Mouse (Mus musculus) forebrain, embryonic 12.5 days (tissue): ENCODE results near the gene Ablim1. TPM values are rescaled to one million over a fixed set of nuclear protein-coding genes. Genes with fewer than 3 reads are reported as not detected.
"Not testable (repeated sequence)": the region's sequence is repeated elsewhere in the genome, so short reads cannot be mapped to it uniquely, and the experiment has no call there.

Source experiments
- ATAC-seq: fragments of 200-750 bp; cut with Nextera tagmentation; 2 replicates; pipeline ENCODE4 v1.8.0; 2017; ENCODE audit warnings: moderate TSS enrichment; ENCODE audit not compliant: low FRiP score
- H3K27ac ChIP-seq: fragments of 300-500 bp; sonication (generic); 2 replicates; pipeline ENCODE4 v1.5.1; 2016; ENCODE audit warnings: mild to moderate bottlenecking
- H3K27me3 ChIP-seq: fragments of 300-500 bp; sonication (generic); 2 replicates; pipeline ENCODE4 v1.6.1; 2016; ENCODE audit warnings: mild to moderate bottlenecking
- H3K36me3 ChIP-seq: fragments of 300-500 bp; sonication (generic); replicated peaks from 2 replicates; pipeline ENCODE4 v1.6.1; 2016; ENCODE audit warnings: mild to moderate bottlenecking
- H3K4me1 ChIP-seq: fragments of 300-500 bp; sonication (generic); 2 replicates; pipeline ENCODE4 v1.6.1; 2016
- H3K4me2 ChIP-seq: fragments of 300-500 bp; sonication (generic); 2 replicates; pipeline ENCODE4 v1.6.1; 2016; ENCODE audit warnings: mild to moderate bottlenecking, moderate library complexity
- H3K4me3 ChIP-seq: fragments of 300-500 bp; sonication (generic); replicated peaks from 2 replicates; pipeline ENCODE4 v1.5.1; 2016; ENCODE audit warnings: mild to moderate bottlenecking
- H3K9ac ChIP-seq: fragments of 300-500 bp; sonication (generic); 2 replicates; pipeline ENCODE4 v1.6.1; 2016; ENCODE audit warnings: mild to moderate bottlenecking
- H3K9me3 ChIP-seq: fragments of 300-500 bp; sonication (generic); 2 replicates; pipeline ENCODE4 v1.6.1; 2016
- WGBS: fragments of 180-500 bp; shearing (Covaris S2); methylation state at CpG from one replicate; pipeline ENCODE4 v1.1.7; 2016; 5-methylcytosine and 5-hydroxymethylcytosine counted together
- polyA plus RNA-seq: library from polyadenylated mRNA; unstranded; fragments of >200 nt; fragmentation: Nextera tagmentation; extraction: Ambion mirVana; gene quantifications from 2 replicates; pipeline ENCODE4 v1.2.1, GENCODE M21; 2016

Ablim1 gene
- polyA plus RNA-seq, 1 experiment from 2014 or later: 17.7 TPM

DNA sequence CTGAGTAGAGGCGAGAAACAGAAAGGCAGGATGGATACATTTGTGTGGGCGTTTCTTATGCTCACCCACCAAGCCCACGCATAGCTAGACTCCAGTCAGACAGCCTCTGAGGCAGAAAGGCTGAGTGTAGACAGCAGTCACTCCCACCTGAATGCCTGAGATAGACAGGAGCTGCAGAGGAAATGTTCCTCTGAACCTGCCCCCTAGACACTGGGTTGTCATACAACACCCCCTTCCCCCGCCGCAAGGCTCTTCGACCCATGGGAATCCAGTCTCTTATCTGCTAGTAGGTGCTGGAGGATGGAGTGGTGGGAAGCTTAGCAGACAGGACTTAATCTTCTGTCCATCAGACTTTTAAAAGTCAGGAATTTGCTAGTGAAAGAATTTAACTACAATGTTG lies 167.8 kb downstream of the Ablim1 start:
- H3K27me3 ChIP-seq: no peaks in the 10 kb centered on the region
- no peak overlapping the region for H3K4me3 ChIP-seq
- 81% methylated on average over 6 of the region's 6 CpGs for WGBS
- no peak overlapping the region for H3K4me2 ChIP-seq
- H3K9ac ChIP-seq: no peak overlapping the region
- H3K36me3 ChIP-seq: no peaks in the 10 kb centered on the region
- H3K9me3 ChIP-seq: no peaks in the 10 kb centered on the region
- H3K4me1 ChIP-seq: no peaks in the 10 kb centered on the region
- no peak for ATAC-seq
- H3K27ac ChIP-seq: no peak overlapping the region

DNA sequence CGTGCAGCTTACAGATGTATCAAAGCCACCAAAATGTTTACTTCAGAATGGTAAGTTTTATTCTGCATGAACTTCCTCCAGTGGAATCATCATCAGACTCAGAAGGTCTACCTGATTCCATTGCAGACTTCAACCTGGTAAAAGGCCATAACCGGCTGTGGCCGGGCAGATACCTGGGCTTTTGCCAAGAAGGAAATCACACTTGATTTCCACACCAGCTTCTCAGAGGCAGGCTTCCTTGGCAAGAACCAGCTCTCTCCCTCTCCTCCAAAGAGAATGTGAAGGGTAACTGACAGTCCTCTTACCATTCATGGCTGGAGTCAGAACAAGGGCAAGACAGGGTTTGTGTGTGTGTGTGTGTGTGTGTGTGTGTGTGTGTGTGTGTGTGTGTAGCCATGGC lies 171.1 kb downstream of the Ablim1 start:
- H3K9ac ChIP-seq: no peak overlapping the region
- H3K4me2 ChIP-seq: no peak overlapping the region
- no peak overlapping the region for H3K4me3 ChIP-seq
- H3K27me3 ChIP-seq: no peaks in the 10 kb centered on the region
- no peak for ATAC-seq
- H3K36me3 ChIP-seq: no peaks in the 10 kb centered on the region
- no peak overlapping the region for H3K27ac ChIP-seq
- WGBS: 92% methylated on average over 3 of the region's 3 CpGs
- no peaks in the 10 kb centered on the region for H3K4me1 ChIP-seq
- no peaks in the 10 kb centered on the region for H3K9me3 ChIP-seq

DNA sequence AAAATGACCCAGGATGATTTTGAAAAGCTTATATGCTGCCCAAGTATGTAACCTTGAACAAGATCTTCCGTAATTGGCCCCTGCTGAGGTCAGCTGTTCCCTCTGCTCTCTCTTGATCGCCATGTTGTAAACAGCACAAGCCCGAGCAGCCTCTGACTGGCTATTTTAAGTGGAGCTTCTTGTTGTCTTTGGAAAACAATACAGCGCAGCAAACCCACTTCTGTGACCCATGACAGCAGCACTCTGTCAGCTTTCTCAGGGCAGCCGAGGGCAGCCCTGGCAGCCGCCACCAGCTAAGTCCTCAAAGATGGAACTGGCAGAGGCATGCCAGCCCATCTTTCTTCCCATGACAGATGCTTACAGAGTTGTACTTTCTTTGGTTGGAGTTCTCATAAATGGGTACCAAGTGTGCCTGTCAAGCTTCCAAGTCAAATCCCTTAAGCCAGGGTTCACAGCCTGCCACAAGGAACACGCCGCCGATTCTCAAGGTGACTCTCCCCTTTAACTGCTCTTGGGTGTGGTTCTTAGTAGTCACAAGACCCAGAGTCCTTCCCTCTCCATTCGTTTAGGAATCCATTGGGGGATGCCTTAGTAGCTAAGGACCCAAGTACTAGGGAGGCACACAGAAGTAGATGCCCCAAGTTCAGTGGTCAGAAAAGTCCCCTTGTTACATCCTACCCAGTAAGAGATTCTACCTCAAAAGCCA lies 172.8 kb downstream of the Ablim1 start:
- H3K4me1 ChIP-seq: peaks cover 2% of the 10 kb centered on the region; the same call in 1 of the 2 replicates
- H3K27me3 ChIP-seq: no peaks in the 10 kb centered on the region
- H3K9ac ChIP-seq: no peak overlapping the region
- 78% methylated on average over 10 of the region's 10 CpGs for WGBS
- no peak for ATAC-seq
- no peaks in the 10 kb centered on the region for H3K36me3 ChIP-seq
- H3K27ac ChIP-seq: no peak overlapping the region
- no peak overlapping the region for H3K4me3 ChIP-seq
- no peak overlapping the region for H3K4me2 ChIP-seq
- H3K9me3 ChIP-seq: no peaks in the 10 kb centered on the region

DNA sequence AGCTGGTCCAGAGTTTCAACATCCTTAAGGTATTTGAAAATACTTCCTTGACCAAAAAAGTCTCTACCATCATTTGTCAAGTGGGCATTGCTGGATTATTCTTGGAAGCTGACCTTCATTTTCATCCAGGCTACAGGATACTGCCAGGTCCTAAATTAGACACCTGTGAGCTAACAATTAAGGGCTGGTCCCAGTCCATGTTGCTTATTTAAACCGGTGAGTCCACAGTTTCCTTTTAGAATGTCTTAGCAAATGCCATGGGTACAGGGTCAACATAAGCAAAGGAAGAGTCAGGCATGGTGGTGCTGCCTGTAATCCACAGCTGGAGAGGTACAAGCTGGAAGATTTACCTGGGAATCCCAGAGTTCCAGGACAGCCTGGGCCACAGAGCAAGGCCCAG lies 173.8 kb downstream of the Ablim1 start:
- H3K4me1 ChIP-seq: peaks cover 2% of the 10 kb centered on the region; the same call in 1 of the 2 replicates

DNA sequence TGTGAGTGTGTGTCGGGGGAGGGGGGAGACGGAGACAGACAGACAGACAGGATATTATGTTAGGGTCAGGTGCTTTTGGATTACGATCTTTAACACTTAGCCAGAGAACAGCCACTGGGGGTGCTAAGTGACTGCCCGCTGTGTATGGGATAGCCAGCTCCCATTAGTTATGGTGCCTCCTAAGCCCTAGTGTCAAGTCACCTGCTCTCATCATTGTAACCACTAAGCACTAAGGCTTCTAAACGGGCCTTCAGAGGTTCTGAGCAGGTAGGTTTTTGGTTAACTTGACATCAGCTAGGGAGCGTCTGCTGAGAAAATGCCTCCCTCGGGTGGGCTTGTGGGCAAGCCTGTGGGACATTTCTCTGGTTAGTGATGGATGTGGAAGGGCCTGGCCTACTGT lies 174.6 kb downstream of the Ablim1 start:
- 83% methylated on average over 7 of the region's 7 CpGs for WGBS
- H3K27ac ChIP-seq: no peak overlapping the region
- no peaks in the 10 kb centered on the region for H3K9me3 ChIP-seq
- no peaks in the 10 kb centered on the region for H3K27me3 ChIP-seq
- H3K4me3 ChIP-seq: no peak overlapping the region
- no peak for ATAC-seq
- H3K9ac ChIP-seq: no peak overlapping the region
- H3K36me3 ChIP-seq: no peaks in the 10 kb centered on the region
- H3K4me2 ChIP-seq: no peak overlapping the region
- peaks cover 3% of the 10 kb centered on the region; the same call in 1 of the 2 replicates for H3K4me1 ChIP-seq

More for the DNA sequence above, 173.8 kb downstream of the Ablim1 start:
- H3K4me2 ChIP-seq: no peak overlapping the region
- H3K36me3 ChIP-seq: no peaks in the 10 kb centered on the region
- no peaks in the 10 kb centered on the region for H3K27me3 ChIP-seq
- no peaks in the 10 kb centered on the region for H3K9me3 ChIP-seq
- no peak for ATAC-seq
- no peak overlapping the region for H3K9ac ChIP-seq
- no peak overlapping the region for H3K27ac ChIP-seq
- 78% methylated on average over 1 of the region's 1 CpGs for WGBS
- H3K4me3 ChIP-seq: no peak overlapping the region

DNA sequence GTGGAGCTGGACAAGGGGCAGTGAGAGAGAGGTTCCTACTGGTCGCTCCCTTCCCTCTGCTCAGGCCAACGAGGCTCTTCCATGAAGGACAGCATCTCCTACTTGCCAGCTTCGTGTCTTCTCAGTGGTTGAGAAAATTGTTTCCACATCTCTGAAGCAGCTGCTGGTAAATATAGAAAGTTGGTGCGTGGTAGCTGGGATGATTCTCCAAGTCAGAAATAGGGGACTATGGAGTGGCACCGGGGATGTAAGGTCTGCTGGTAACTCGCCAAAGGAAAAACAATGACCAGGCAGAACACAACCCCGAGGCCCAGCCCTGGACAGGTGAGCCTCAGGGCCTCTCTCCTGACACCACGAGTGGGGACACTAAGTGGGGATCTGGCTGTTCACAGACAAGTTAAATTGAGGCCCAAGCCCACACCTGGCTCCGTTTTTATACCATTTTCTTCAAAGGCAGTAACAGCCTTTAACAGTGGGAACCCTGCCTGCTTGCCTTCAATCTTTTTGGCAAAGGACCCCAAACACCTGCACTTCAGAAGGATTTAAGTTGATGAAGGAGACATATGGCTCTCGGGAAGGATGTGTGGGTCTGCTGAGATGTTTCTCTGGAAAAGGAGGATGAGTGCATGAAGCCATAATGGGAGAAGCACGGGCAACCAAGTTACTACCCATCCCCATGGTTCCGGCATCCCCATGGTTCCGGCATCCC lies 175.7 kb downstream of the Ablim1 start:
- H3K9me3 ChIP-seq: no peaks in the 10 kb centered on the region
- no peak overlapping the region for H3K27ac ChIP-seq
- H3K36me3 ChIP-seq: no peaks in the 10 kb centered on the region
- H3K9ac ChIP-seq: no peak overlapping the region
- no peak overlapping the region for H3K4me3 ChIP-seq
- ATAC-seq: no peak
- H3K4me2 ChIP-seq: no peak overlapping the region
- 80% methylated on average over 13 of the region's 13 CpGs for WGBS
- no peaks in the 10 kb centered on the region for H3K27me3 ChIP-seq
- peaks cover 13% of the 10 kb centered on the region for H3K4me1 ChIP-seq

DNA sequence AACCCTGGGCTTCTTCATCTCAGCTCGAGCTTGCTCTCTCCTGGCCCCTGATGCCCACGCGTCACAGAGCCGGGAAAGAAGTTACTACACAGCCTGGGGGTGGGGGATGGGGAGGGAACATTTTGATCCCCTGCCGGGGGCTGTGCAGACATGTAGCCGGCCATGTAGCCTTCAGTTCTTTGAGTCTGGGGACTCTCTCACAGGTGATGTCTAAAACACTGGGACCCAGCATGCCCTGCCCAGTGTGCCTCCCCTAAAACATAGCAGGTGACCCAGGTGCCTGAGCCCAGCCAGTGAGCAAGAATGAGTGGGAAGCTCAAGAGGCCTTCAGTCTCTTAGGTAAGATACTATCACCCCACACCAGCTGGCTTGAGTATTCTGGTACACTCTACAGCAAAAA lies 176.2 kb downstream of the Ablim1 start:
- Histone ChIP-seq H3K9ac (no peak overlapping the region), H3K27me3 (peaks cover under 1% of the 10 kb centered on the region; the same call in 1 of the 2 replicates), H3K36me3 (no peaks in the 10 kb centered on the region), H3K4me2 (no peak overlapping the region), H3K27ac (no peak overlapping the region), H3K4me3 (no peak overlapping the region), H3K9me3 (no peaks in the 10 kb centered on the region), H3K4me1 (peaks cover 14% of the 10 kb centered on the region)
- WGBS: 62% methylated on average over 6 of the region's 6 CpGs
- no peak for ATAC-seq

DNA sequence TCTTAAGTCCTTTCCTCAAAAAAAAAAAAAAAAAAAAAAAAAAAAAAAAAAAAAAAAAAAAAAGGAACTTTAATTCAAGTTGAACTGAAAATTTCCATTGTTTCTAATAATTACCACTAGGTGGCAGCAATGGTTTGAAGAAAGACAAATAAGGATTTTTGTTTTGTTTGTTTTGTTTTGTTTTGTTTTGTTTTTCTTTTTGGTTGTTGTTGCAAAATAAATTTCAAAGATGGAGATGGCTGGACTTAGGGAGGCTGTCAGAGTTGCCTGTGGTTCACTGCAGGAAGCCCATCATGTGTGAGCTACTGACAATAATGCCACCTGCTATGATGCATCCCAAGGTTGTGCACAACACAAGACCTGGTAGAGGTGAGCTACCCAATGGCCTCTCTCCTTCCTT lies 176.7 kb downstream of the Ablim1 start:
- Histone ChIP-seq H3K9ac (no peak overlapping the region), H3K4me2 (no peak overlapping the region), H3K27ac (no peak overlapping the region), H3K4me1 (peaks cover 14% of the 10 kb centered on the region), H3K9me3 (no peaks in the 10 kb centered on the region), H3K36me3 (no peaks in the 10 kb centered on the region), H3K4me3 (no peak overlapping the region), H3K27me3 (peaks cover 4% of the 10 kb centered on the region; the same call in 1 of the 2 replicates)
- ATAC-seq: no peak

DNA sequence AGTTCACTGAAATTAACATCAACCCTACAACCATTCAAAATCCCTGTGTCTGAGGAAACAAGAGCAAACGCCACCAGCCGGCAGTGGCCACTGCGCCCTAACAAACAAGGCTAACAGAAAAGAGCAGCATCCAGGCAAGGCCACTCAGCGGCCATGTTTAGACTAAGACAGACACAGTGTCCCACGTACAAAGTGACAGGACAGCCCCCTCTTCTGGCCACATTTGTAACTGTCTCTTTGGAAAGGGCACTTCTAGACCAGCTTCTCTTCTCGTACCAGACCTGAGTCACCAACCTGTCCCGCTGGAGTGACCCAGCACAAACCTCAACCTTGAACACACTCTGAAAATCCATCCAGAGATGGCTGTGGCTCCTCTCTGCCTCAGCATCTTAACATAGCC lies 178.5 kb downstream of the Ablim1 start:
- 27% methylated on average over 7 of the region's 7 CpGs for WGBS
- peaks cover 14% of the 10 kb centered on the region for H3K4me1 ChIP-seq
- H3K27ac ChIP-seq: no peak overlapping the region
- H3K4me2 ChIP-seq: no peak overlapping the region
- H3K9ac ChIP-seq: no peak overlapping the region
- ATAC-seq: 0 out of 2 replicates have a peak, but pooled peaks have one; percentile 46
- H3K27me3 ChIP-seq: peaks cover 9% of the 10 kb centered on the region; the same call in 1 of the 2 replicates
- H3K36me3 ChIP-seq: no peaks in the 10 kb centered on the region
- no peak overlapping the region for H3K4me3 ChIP-seq
- H3K9me3 ChIP-seq: no peaks in the 10 kb centered on the region

DNA sequence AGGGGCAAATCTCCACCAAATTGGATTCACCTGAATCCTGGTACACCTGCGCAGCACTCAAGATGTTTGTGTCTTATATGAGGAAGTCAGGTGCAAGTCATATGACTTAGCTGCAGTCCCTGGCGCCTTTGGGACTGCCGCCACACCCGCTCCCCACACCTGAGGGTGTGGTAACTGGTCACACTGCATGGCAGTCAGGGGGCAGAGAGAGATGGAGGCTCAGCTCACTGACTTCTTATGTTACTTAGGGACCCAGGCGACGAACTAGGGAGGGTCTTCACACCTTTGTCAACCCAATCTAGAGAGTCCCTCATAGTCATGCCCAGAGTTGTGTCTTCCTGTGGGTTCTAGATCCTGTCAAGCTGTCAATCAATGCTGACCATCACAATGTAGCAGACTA lies 179.1 kb downstream of the Ablim1 start:
- H3K9me3 ChIP-seq, H3K27ac ChIP-seq, H3K9ac ChIP-seq, H3K4me2 ChIP-seq, H3K36me3 ChIP-seq, H3K27me3 ChIP-seq, H3K4me3 ChIP-seq, ATAC-seq: not testable (repeated sequence)
- H3K4me1 ChIP-seq: peaks cover 14% of the 10 kb centered on the region
- 93% methylated on average over 6 of the region's 6 CpGs for WGBS

DNA sequence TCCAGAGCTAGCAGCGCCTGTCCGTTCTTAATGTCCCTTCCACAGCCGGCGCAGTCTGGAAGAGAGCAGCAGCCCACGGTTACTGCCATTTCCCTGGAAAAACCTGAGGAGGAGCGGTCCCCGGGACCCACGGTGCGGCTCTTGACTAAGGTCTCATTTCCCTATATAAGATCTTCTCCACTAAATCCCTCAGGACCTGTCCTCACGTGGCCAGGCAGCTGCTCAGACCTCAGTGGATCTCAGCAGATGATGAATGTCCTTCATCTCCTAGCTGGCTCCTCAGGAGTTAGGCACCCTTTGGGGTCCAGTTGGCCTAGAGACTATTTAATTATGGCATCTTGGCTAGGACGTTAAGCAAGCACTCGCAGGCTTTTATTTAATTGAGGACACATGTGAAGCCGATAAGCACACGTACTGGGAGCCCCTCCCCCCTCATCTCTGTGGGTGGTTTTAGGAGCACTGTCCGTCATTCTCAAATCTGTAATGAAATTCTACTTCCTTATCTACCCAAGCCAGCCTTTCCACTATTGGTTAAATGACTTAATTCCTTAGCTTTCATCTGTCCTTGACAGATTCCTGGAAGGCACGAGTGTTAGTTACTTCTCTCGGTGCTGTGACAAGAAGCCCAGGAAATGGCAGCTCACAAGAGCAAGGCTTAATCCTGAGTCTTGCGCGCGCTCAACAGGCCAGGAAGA lies 179.9 kb downstream of the Ablim1 start:
- Histone ChIP-seq H3K36me3 (no peaks in the 10 kb centered on the region), H3K4me2 (no peak overlapping the region), H3K27me3 (peaks cover 9% of the 10 kb centered on the region; the same call in 1 of the 2 replicates), H3K4me3 (no peak overlapping the region), H3K27ac (no peak overlapping the region), H3K9me3 (no peaks in the 10 kb centered on the region), H3K4me1 (peaks cover 14% of the 10 kb centered on the region), H3K9ac (no peak overlapping the region)
- ATAC-seq: no peak
- WGBS: 65% methylated on average over 20 of the region's 20 CpGs

DNA sequence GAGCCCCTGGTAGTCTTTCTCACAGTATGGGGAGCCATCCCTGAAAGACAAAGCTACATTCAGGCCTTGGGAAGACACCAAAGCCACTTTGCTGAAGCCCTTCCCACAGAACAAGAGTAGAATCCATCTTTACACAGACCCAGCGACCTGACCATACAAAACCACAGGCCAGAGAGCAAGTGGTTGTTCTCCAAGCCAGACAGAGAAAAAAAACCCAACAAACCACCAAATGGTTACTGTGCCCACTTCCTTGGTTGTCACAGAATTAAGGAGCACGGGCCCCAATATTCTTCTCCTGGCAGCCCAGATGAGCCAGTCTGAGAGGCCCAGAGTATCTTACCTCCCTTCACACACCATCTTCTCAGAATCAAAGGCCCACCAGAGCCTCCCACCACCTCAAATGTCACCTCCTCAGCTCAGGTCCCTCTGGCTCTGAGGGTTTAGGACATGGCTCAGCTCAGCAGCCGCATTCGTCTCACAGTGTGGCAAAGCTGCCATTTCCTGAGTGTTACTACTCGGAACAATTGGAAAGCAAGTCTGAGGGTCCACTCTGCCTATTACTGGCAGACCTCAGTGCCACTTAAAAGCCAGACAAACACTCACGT lies 181.7 kb downstream of the Ablim1 start:
- Histone ChIP-seq H3K27ac (no peak overlapping the region), H3K4me2 (no peak overlapping the region), H3K27me3 (peaks cover 12% of the 10 kb centered on the region; the same call in 1 of the 2 replicates), H3K36me3 (no peaks in the 10 kb centered on the region), H3K4me3 (no peak overlapping the region), H3K9me3 (no peaks in the 10 kb centered on the region), H3K9ac (no peak overlapping the region), H3K4me1 (peaks cover 15% of the 10 kb centered on the region)
- WGBS: 86% methylated on average over 6 of the region's 6 CpGs
- ATAC-seq: no peak
